Mouse (Mus musculus): ENCODE results near the gene Nectin4.
A peak's percentile ranks its signal among the peaks of the same experiment; 100 is the strongest.
"Not testable (repeated sequence)": the region's sequence is repeated elsewhere in the genome, so short reads cannot be mapped to it uniquely, and the experiment has no call there.

Gene Nectin4

GRCm38 (mm10) chr1:171369845-171370556, at the start of gene Nectin4:
TSS of gene Nectin4 (plus strand) at chr1:171370099.
- no peak for DNase-seq (ENCODE audit: low spot score in 2 of 2)

GRCm38 (mm10) chr1:171320151-171320550, 49.7 kb upstream of the Nectin4 start:
- no peak for DNase-seq (ENCODE audit: low spot score in 2 of 2)

- no peak for DNase-seq (ENCODE audit: low spot score in 2 of 2)
Measured at GRCm38 (mm10) chr1:171321415-171321814, 48.5 kb upstream of the Nectin4 start.

GRCm38 (mm10) chr1:171322012-171322411, 47.9 kb upstream of the Nectin4 start:
- DNase-seq (ENCODE audit: low spot score in 2 of 2), result no peak

GRCm38 (mm10) chr1:171325571-171325970, 44.3 kb upstream of the Nectin4 start:
- DNase-seq (ENCODE audit: low spot score in 2 of 2), result no peak

- not testable (repeated sequence) for DNase-seq (ENCODE audit: low spot score in 2 of 2)
Measured at GRCm38 (mm10) chr1:171326588-171326987, 43.3 kb upstream of the Nectin4 start.

GRCm38 (mm10) chr1:171328244-171328643, 41.7 kb upstream of the Nectin4 start:
- DNase-seq (ENCODE audit: low spot score in 2 of 2), result no peak

- peak; percentile 95 for DNase-seq (ENCODE audit: low spot score in 2 of 2)
Measured at GRCm38 (mm10) chr1:171328839-171329432, 41.0 kb upstream of the Nectin4 start, which contains the start of gene Dedd. TSS of gene Dedd (plus strand) at chr1:171329145.

- DNase-seq (ENCODE audit: low spot score in 2 of 2), result peak in 1 of 2 experiments; percentile 26
Measured at GRCm38 (mm10) chr1:171329433-171330215, 40.3 kb upstream of the Nectin4 start.

GRCm38 (mm10) chr1:171330216-171330560, 39.7 kb upstream of the Nectin4 start:
- DNase-seq (ENCODE audit: low spot score in 2 of 2), result peak in 1 of 2 experiments; percentile 37

GRCm38 (mm10) chr1:171342262-171343207, 27.4 kb upstream of the Nectin4 start:
- DNase-seq (ENCODE audit: low spot score in 2 of 2), result no peak

GRCm38 (mm10) chr1:171343922-171344677, 25.8 kb upstream of the Nectin4 start:
- peak in 1 of 2 experiments; percentile 27 for DNase-seq (ENCODE audit: low spot score in 2 of 2)

GRCm38 (mm10) chr1:171344715-171345114, 25.2 kb upstream of the Nectin4 start:
- DNase-seq (ENCODE audit: low spot score in 2 of 2), result no peak

GRCm38 (mm10) chr1:171345225-171346094, 24.4 kb upstream of the Nectin4 start, which contains the start of the genes Nit1 and Pfdn2:
TSS of gene Nit1 (minus strand) at chr1:171345646.
TSS of gene Pfdn2 (plus strand) at chr1:171345670.
- DNase-seq (ENCODE audit: low spot score in 2 of 2), result peak; percentile 89 to 90

- DNase-seq (ENCODE audit: low spot score in 2 of 2), result no peak
Measured at GRCm38 (mm10) chr1:171346095-171346450, 23.8 kb upstream of the Nectin4 start.

- DNase-seq (ENCODE audit: low spot score in 2 of 2), result no peak
Measured at GRCm38 (mm10) chr1:171348665-171349064, 21.2 kb upstream of the Nectin4 start.

- no peak for DNase-seq (ENCODE audit: low spot score in 2 of 2)
Measured at GRCm38 (mm10) chr1:171349210-171349609, 20.7 kb upstream of the Nectin4 start.

- DNase-seq (ENCODE audit: low spot score in 2 of 2), result no peak
Measured at GRCm38 (mm10) chr1:171355812-171356340, 14.0 kb upstream of the Nectin4 start.

GRCm38 (mm10) chr1:171356814-171357213, 13.1 kb upstream of the Nectin4 start:
- no peak for DNase-seq (ENCODE audit: low spot score in 2 of 2)
